Mouse (Mus musculus): ENCODE measurements at regions not wholly inside any gene's neighbourhood (a gene's known extent, or its start where the extent isn't known, plus 50 kb on each side); places are given as distances from the start of the nearest gene placed in this dataset.
"Not testable (repeated sequence)": the region's sequence is repeated elsewhere in the genome, so short reads cannot be mapped to it uniquely, and the experiment has no call there.

DNA sequence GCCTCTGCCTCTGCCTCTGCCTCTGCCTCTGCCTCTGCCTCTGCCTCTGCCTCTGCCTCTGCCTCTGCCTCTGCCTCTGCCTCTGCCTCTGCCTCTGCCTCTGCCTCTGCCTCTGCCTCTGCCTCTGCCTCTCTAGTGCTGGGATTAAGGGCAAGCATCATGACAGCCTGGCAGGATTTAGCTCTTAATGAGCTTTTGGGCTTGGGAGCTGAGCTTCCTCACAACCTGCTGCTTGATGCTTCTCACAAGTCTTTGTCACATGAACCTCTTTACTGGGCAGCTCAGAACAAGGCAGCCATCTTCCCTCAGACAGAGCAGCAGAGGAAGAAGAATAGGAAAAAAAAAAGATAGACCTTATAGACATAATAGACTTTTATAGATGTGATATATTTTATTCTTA is 152.6 kb downstream of the Gm5426 start:
- not testable (repeated sequence) for H3K4me1 ChIP-seq; H3K9me3 ChIP-seq; H3K27me3 ChIP-seq; H3K4me2 ChIP-seq (replicated peaks); H3K27ac ChIP-seq (replicated peaks); ATAC-seq (ENCODE audit: low FRiP score, low read depth); H3K9ac ChIP-seq (replicated peaks); H3K36me3 ChIP-seq; H3K4me3 ChIP-seq

DNA sequence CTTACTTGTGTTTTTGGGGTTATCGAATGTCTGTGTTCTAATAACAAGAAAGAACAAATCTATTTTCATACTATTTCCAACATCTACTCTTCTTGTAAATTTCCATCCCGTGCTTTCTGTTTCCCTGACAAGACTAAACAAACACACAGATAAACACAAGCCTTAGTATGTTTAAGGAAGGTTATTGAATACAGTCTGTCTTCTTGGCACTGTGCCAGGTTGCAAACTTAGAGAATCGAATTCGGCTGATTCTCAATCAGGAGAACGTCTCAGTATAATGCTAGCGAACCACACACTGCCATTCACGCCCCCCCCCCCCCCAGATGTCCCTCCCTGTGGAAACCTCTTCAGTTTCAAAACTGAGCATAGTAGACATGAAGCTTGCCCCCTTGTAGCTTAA is 157.2 kb downstream of the Gm5426 start:
- H3K9ac ChIP-seq (replicated peaks): no peak overlapping the region
- no peak for ATAC-seq (ENCODE audit: low FRiP score, low read depth)
- H3K9me3 ChIP-seq: no peaks in the 10 kb centered on the region
- 0 out of 2 replicates have a peak, but pooled peaks cover 3% of the 10 kb centered on the region for H3K4me1 ChIP-seq
- WGBS: 72% methylated on average over 7 of the region's 7 CpGs
- no peaks in the 10 kb centered on the region for H3K36me3 ChIP-seq
- H3K27ac ChIP-seq (replicated peaks): no peak overlapping the region
- H3K4me2 ChIP-seq (replicated peaks): no peak overlapping the region
- no peak overlapping the region for H3K4me3 ChIP-seq
- H3K27me3 ChIP-seq: no peaks in the 10 kb centered on the region

DNA sequence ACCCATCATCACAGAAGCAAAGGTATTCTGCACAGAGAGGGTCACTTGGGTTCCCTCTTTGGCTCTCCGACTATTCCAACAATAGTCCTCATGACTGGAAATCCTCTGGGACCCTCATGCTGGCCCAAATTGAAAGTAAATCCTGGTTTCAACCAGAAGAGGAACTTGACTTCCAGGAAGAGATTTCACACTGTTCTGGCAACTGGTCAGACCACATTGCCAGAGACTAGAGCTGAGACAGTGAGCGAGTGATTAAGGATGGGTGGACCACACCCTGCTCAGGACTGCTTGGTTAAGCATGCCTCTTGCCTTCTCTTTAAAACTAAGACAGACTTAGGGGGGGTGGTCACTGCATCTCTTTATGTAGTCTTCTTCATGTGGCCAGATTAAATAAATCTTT is 158.3 kb downstream of the Gm5426 start:
- ATAC-seq (ENCODE audit: low FRiP score, low read depth): no peak
- no peak overlapping the region for H3K9ac ChIP-seq (replicated peaks)
- H3K4me2 ChIP-seq (replicated peaks): no peak overlapping the region
- no peaks in the 10 kb centered on the region for H3K36me3 ChIP-seq
- no peaks in the 10 kb centered on the region for H3K27me3 ChIP-seq
- 0 out of 2 replicates have a peak, but pooled peaks cover 3% of the 10 kb centered on the region for H3K4me1 ChIP-seq
- no peak overlapping the region for H3K4me3 ChIP-seq
- H3K9me3 ChIP-seq: no peaks in the 10 kb centered on the region
- 81% methylated on average over 2 of the region's 2 CpGs for WGBS
- no peak overlapping the region for H3K27ac ChIP-seq (replicated peaks)

DNA sequence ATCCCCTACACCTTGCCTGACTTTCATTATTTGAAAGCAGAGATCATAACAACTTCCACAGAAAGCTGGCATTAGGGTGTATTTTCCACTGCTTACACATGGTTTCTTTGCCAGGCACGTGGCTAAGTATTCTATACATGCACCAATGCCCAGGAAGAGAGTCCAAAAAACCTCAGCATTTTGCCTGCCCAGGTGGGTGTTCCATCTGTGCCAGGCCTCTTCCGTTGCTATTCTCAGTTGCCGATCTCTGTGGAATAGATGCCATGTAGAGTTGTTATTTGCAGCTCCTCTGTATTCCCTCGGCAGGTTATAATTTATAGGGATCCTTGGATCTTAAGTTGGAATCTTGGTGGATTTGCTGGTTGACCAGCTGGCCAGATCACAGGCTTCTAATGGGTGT is 161.3 kb downstream of the Gm5426 start:
- Histone ChIP-seq H3K27me3 (no peaks in the 10 kb centered on the region), H3K9me3 (no peaks in the 10 kb centered on the region), H3K4me1 (0 out of 2 replicates have a peak, but pooled peaks cover 3% of the 10 kb centered on the region), H3K27ac (replicated peaks) (no peak overlapping the region), H3K4me2 (replicated peaks) (no peak overlapping the region), H3K4me3 (no peak overlapping the region), H3K9ac (replicated peaks) (no peak overlapping the region), H3K36me3 (no peaks in the 10 kb centered on the region)
- no peak for ATAC-seq (ENCODE audit: low FRiP score, low read depth)
- WGBS: 87% methylated on average over 4 of the region's 4 CpGs

DNA sequence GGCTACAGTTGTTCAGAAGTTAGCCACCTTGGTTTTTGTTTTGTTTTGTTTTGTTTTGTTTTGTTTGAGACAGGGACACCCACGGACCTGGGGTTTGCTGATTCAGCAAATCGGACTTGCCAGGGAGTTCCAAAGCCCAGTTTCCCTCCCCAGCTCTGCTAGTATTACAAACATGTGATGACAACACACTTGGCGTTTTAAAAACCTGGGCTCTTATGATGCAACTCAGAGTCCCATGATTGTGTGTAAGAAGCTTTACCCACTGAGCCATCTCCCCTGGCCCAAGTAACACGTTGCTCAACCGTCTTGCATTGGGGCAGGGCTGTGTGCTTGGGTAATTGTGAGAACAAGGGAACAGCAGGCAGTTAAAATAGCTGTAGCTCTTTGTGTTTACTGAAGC is 162.2 kb downstream of the Gm5426 start:
- Histone ChIP-seq H3K36me3 (no peaks in the 10 kb centered on the region), H3K4me1 (0 out of 2 replicates have a peak, but pooled peaks cover 3% of the 10 kb centered on the region), H3K27ac (replicated peaks) (no peak overlapping the region), H3K4me3 (no peak overlapping the region), H3K4me2 (replicated peaks) (no peak overlapping the region), H3K27me3 (no peaks in the 10 kb centered on the region), H3K9me3 (no peaks in the 10 kb centered on the region), H3K9ac (replicated peaks) (no peak overlapping the region)
- ATAC-seq (ENCODE audit: low FRiP score, low read depth): no peak
- WGBS: 78% methylated on average over 5 of the region's 5 CpGs

DNA sequence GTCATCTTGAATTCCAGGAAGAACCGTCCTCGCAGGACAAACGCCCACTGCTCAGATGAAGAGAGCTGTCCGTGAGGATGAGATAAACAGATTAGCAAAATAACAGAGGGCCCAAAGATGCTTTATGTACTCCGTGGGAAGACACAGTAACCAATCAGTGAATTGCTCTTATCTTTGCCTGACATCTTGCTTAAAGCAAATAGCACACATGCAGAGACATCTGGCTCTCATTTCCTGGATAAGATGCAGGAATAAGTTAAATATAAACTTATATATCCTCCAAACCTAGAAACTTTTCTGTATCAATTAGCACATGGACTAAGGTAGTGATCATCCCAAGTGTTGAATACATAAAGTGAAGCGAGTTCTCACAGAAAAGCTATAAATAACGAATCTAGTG is 169.3 kb downstream of the Gm5426 start:
- H3K9ac ChIP-seq (replicated peaks): no peak overlapping the region
- no peak overlapping the region for H3K4me2 ChIP-seq (replicated peaks)
- peaks cover 15% of the 10 kb centered on the region for H3K4me1 ChIP-seq
- H3K4me3 ChIP-seq: no peak overlapping the region
- H3K27ac ChIP-seq (replicated peaks): no peak overlapping the region
- no peaks in the 10 kb centered on the region for H3K27me3 ChIP-seq
- H3K36me3 ChIP-seq: no peaks in the 10 kb centered on the region
- ATAC-seq (ENCODE audit: low FRiP score, low read depth): no peak
- WGBS: 79% methylated on average over 7 of the region's 7 CpGs
- H3K9me3 ChIP-seq: no peaks in the 10 kb centered on the region

DNA sequence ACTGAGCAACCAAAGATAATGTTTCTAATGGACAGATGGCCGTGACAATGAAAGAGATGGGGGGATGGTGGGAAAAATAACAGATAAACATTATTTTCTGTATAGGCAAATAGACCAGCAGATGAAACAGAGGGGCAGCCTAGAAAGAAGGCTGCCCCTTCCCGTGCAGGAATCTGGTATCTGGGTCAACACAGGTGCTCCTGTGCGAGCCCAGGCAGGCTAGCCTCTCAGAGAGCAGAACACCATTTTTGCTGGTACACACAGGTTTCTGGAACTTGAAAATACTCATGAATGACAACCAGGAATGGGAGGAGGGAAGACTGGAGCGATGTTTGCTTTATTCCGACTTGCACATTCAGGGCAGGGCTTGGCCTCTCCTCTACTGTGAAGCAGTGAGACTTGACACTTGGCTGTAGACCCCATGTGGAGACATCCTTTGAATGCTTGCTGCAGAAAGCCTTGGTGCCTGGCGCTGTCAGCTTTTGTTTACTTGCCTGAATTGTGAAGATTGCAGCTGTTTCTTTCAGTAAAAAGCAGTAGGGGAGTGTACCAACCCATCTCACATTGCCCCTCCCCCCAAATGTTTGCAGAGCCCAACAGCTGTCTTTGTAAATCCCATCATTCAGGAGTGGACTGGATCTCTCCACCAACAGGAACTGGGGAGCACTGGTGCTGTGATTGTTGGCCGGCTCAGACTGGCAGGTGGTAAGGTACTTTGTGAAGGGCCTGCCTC is 172.5 kb downstream of the Gm5426 start:
- 9% methylated on average over 7 of the region's 7 CpGs for WGBS
- 0 out of 2 replicates have a peak overlapping the region, but pooled peaks have one; percentile 7 for H3K4me2 ChIP-seq (replicated peaks)
- H3K4me3 ChIP-seq: no peak overlapping the region
- H3K27me3 ChIP-seq: no peaks in the 10 kb centered on the region
- ATAC-seq (ENCODE audit: low FRiP score, low read depth): peak; percentile 95
- no peaks in the 10 kb centered on the region for H3K36me3 ChIP-seq
- peaks cover 15% of the 10 kb centered on the region for H3K4me1 ChIP-seq
- H3K9ac ChIP-seq (replicated peaks): no peak overlapping the region
- H3K27ac ChIP-seq (replicated peaks): peak overlapping the region; percentile 71
- peaks cover 10% of the 10 kb centered on the region for H3K9me3 ChIP-seq

DNA sequence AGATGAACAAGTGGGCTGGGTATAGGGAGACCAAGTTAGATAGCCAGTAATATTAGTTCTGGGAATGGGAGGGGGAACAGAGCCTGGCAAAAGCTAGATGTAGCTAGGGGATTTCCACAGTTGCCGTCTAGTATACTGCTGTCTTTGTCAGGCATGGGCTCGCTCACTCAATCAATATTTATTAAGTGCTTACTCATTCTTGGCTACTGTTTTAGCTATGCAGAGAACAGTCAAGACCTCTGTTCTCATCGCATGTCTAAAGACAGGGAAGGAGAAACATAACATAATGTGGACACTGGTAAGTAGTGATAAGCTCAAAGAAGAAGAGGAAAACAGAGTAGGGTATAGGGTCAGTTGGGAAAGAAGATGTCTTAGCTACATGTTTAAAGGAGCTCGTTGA is 173.4 kb downstream of the Gm5426 start:
- peak overlapping the region; percentile 71 for H3K27ac ChIP-seq (replicated peaks)
- no peak overlapping the region for H3K9ac ChIP-seq (replicated peaks)
- no peaks in the 10 kb centered on the region for H3K27me3 ChIP-seq
- 70% methylated on average over 4 of the region's 4 CpGs for WGBS
- H3K4me1 ChIP-seq: peaks cover 15% of the 10 kb centered on the region
- H3K9me3 ChIP-seq: peaks cover 10% of the 10 kb centered on the region
- H3K4me3 ChIP-seq: no peak overlapping the region
- no peak overlapping the region for H3K4me2 ChIP-seq (replicated peaks)
- peak; percentile 17; the same call in 1 of the 2 replicates for ATAC-seq (ENCODE audit: low FRiP score, low read depth)
- H3K36me3 ChIP-seq: no peaks in the 10 kb centered on the region

DNA sequence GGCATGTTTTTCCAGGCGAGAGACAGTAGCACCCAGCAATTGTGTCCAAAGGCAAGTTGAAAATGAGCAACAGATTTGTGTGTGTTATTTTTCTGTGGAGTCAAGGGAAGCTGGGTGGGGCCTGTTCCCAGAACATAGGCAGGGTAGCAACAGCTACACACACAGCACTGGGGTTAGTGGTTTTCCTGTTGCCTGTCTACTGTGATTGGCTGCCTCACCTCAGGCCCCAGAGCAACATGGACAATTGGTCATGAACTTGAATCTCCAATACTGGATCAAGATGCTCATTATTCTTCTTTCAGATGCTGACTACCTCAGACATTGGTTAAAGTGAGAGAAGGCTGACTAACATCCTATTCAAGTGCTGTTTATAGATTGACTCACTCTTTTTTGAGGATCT is 188.9 kb downstream of the Gm5426 start:
- Histone ChIP-seq H3K4me2 (replicated peaks) (no peak overlapping the region), H3K36me3 (no peaks in the 10 kb centered on the region), H3K4me1 (no peaks in the 10 kb centered on the region), H3K9me3 (no peaks in the 10 kb centered on the region), H3K27me3 (no peaks in the 10 kb centered on the region), H3K4me3 (no peak overlapping the region), H3K27ac (replicated peaks) (no peak overlapping the region), H3K9ac (replicated peaks) (no peak overlapping the region)
- 93% methylated on average over 1 of the region's 1 CpGs for WGBS
- ATAC-seq (ENCODE audit: low FRiP score, low read depth): no peak

DNA sequence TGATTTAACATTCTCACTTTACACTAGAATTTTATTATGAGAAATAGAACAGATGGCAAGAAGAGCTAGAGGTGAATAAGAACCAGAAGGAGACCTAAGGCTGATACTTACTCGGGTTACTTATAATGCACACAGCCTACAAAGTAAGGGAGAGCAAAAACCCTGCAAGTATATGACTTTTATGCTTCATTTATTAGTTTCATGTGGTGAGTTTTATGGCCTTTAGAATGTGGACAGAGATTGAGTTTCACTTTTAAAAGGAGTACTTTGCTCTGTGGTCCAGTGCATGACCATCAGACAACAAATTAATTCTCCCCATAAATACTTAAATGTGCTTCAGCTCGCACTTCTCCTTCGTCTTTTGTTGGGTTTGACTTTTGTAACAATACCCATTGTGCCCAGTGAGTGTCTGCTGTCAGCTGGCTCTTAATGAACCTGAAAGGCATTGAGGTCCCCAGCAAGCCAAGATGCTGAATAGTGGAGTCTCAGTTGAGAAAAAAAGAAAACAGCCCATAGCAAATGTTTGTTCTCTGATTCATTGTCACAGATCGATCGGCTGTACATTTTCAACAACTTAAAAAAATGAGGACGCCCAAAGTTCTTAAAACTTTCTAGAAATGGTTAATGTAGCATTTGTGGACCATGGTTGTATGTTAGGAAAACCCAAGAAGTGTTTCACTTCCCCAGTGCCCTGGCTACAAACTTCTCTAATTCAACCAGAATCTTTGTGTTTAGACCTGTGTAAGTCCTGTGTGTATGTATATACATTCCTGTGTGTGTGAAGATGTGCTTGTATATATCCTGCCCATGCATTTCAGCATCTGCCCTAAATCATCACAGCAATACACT is 194.5 kb downstream of the Gm5426 start:
- no peak for ATAC-seq (ENCODE audit: low FRiP score, low read depth)
- H3K27ac ChIP-seq (replicated peaks): no peak overlapping the region
- no peak overlapping the region for H3K4me3 ChIP-seq
- H3K27me3 ChIP-seq: no peaks in the 10 kb centered on the region
- no peaks in the 10 kb centered on the region for H3K9me3 ChIP-seq
- H3K9ac ChIP-seq (replicated peaks): no peak overlapping the region
- H3K4me2 ChIP-seq (replicated peaks): no peak overlapping the region
- H3K36me3 ChIP-seq: no peaks in the 10 kb centered on the region
- 48% methylated on average over 6 of the region's 6 CpGs for WGBS
- no peaks in the 10 kb centered on the region for H3K4me1 ChIP-seq

DNA sequence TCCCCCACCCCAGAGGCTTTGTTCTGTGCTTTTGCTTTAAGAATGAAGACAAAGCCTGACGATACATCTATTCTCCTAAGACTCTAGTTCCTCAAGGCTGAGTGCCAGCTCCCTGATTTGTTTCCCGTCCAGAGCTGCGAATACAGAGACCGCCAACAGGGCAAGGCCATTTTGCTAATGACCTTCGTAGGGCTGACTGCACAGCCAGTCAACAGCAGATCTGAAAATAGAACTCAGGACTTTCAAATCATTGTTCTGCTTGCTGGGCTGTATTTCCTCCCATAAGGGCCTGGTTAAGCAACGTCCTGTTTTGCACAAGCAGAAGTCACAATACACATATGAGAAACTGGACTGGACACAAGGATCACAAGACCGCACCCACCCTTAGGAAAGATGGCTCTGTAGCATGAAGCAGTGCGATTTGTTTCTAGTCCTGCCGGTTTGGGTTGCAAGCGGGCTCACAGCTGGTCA is 196.4 kb downstream of the Gm5426 start:
- no peak for ATAC-seq (ENCODE audit: low FRiP score, low read depth)
- WGBS: 79% methylated on average over 10 of the region's 10 CpGs
- H3K27ac ChIP-seq (replicated peaks): no peak overlapping the region

DNA sequence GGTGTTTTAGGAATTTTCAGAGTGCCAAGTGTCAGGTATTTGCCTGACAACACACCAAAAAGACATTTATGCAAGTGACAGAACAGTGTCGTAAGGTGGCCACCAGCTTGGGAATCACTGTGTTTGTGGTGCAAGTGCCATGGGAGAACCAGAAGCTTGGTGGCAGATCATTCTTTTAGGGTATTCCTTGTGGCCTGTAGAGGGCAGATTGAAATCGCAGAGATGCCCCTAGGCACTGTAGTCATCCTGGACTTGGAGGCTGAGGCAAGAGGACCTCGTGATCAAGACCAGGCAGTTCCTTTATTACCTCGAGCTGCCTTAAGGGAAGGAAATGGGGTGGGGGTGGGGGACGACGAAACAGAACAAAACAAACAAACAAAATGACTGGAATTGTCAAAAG is 196.8 kb downstream of the Gm5426 start:
- Histone ChIP-seq H3K4me3 (no peak overlapping the region), H3K9me3 (no peaks in the 10 kb centered on the region), H3K4me1 (no peaks in the 10 kb centered on the region), H3K4me2 (replicated peaks) (no peak overlapping the region), H3K27me3 (no peaks in the 10 kb centered on the region), H3K36me3 (no peaks in the 10 kb centered on the region), H3K9ac (replicated peaks) (no peak overlapping the region), H3K27ac (replicated peaks) (no peak overlapping the region)
- no peak for ATAC-seq (ENCODE audit: low FRiP score, low read depth)
- WGBS: 92% methylated on average over 6 of the region's 6 CpGs

More for the DNA sequence above, 196.4 kb downstream of the Gm5426 start:
- Histone ChIP-seq H3K9ac (replicated peaks) (no peak overlapping the region), H3K4me1 (no peaks in the 10 kb centered on the region), H3K4me3 (no peak overlapping the region), H3K36me3 (no peaks in the 10 kb centered on the region), H3K9me3 (no peaks in the 10 kb centered on the region), H3K27me3 (no peaks in the 10 kb centered on the region), H3K4me2 (replicated peaks) (no peak overlapping the region)
